Mouse (Mus musculus): Measurements from ENCODE around the gene Gpn1. TPM values are rescaled to one million over a fixed set of nuclear protein-coding genes. Genes with fewer than 3 reads are reported as not detected.

Gene Gpn1
- polyA plus RNA-seq, 1 experiment: 20.0 TPM

DNA sequence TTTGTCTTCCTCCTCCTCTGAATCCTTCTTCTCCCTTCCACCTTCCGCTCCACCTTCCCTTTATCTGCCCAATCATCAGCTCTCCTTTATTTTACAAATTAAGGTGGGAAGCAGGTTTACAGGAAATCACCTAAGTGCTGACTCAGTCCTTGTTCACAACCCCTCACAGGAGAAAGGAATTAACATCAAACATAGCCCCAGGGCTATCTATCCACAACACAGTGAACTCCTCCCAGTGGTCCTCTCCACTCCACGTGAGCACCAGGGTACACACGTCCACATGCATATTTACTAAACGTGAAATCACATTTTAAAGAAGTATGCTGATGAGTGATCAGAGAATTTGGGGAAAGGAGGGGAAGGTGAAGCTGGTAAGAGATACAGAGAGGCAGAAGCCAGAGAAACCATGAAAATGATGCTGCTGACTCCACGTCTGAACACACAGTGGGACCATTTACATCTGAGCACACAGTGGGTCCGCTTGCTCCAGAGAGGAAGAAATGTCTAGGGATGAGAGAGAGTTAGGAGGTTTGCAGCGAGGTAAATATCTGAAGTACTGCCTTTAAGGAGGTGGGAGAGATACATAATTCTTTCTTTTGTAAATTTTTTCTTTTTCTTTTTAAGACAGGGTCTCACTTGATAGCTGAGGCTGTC is 5.3 kb upstream of the Gpn1 start:
- Histone ChIP-seq H3K36me3 (ENCODE audit: control insufficient read depth, insufficient read depth) (no peaks in the 10 kb centered on the region), H3K79me3 (ENCODE audit: low read depth) (no peaks in the 10 kb centered on the region), H3ac (ENCODE audit: control insufficient read depth, insufficient read length, low read depth) (no peak overlapping the region), H3K79me2 (ENCODE audit: control insufficient read depth, insufficient read depth) (no peaks in the 10 kb centered on the region), H3K27me3 (ENCODE audit: control insufficient read depth, insufficient read depth, insufficient read length) (no peaks in the 10 kb centered on the region), H3K4me3 (ENCODE audit: insufficient read depth, poor library complexity, severe bottlenecking) (no peak overlapping the region)
- no peak for TF ChIP-seq FOSL1 (IDR thresholded peaks at IDR 0.05; ENCODE audit: insufficient read depth, low read length, poor library complexity, severe bottlenecking)
- no peak for TF ChIP-seq MAX (IDR thresholded peaks at IDR 0.05)
- TF ChIP-seq CEBPB (IDR thresholded peaks at IDR 0.05; ENCODE audit: low read depth): no peak
- no peak for TF ChIP-seq CTCF (IDR thresholded peaks at IDR 0.05; ENCODE audit: control insufficient read depth, insufficient read depth, insufficient read length)
- no peak for TF ChIP-seq MYOD1 (IDR thresholded peaks at IDR 0.05; ENCODE audit: control insufficient read depth, insufficient read length, low read depth)
- TF ChIP-seq USF1 (IDR thresholded peaks at IDR 0.05; ENCODE audit: low read depth): no peak
- no peak for TF ChIP-seq MYOG (IDR thresholded peaks at IDR 0.05; ENCODE audit: control insufficient read depth, extremely low read depth, insufficient read length)

GRCm38 (mm10) chr5:31492031-31492430 is 2.5 kb upstream of the Gpn1 start:
- no peak overlapping the region for H3K4me3 ChIP-seq (ENCODE audit: insufficient read depth, poor library complexity, severe bottlenecking)
- peaks cover 18% of the 10 kb centered on the region for H3K79me2 ChIP-seq (ENCODE audit: control insufficient read depth, insufficient read depth)
- peaks cover 6% of the 10 kb centered on the region for H3K36me3 ChIP-seq (ENCODE audit: control insufficient read depth, insufficient read depth)
- peaks cover 10% of the 10 kb centered on the region for H3K79me3 ChIP-seq (ENCODE audit: low read depth)
- no peak for TF ChIP-seq FOSL1 (IDR thresholded peaks at IDR 0.05; ENCODE audit: insufficient read depth, low read length, poor library complexity, severe bottlenecking)
- no peak for TF ChIP-seq CTCF (IDR thresholded peaks at IDR 0.05; ENCODE audit: control insufficient read depth, insufficient read depth, insufficient read length)
- no peak for TF ChIP-seq USF1 (IDR thresholded peaks at IDR 0.05; ENCODE audit: low read depth)
- TF ChIP-seq MAX (IDR thresholded peaks at IDR 0.05): no peak
- no peak for TF ChIP-seq MYOD1 (IDR thresholded peaks at IDR 0.05; ENCODE audit: control insufficient read depth, insufficient read length, low read depth)
- no peaks in the 10 kb centered on the region for H3K27me3 ChIP-seq (ENCODE audit: control insufficient read depth, insufficient read depth, insufficient read length)
- no peak overlapping the region for H3ac ChIP-seq (ENCODE audit: control insufficient read depth, insufficient read length, low read depth)

- no peaks in the 10 kb centered on the region for H3K27me3 ChIP-seq (ENCODE audit: control insufficient read depth, insufficient read depth, insufficient read length)
- no peak overlapping the region for H3ac ChIP-seq (ENCODE audit: control insufficient read depth, insufficient read length, low read depth)
- no peaks in the 10 kb centered on the region for H3K79me3 ChIP-seq (ENCODE audit: low read depth)
- no peaks in the 10 kb centered on the region for H3K79me2 ChIP-seq (ENCODE audit: control insufficient read depth, insufficient read depth)
- H3K4me3 ChIP-seq (ENCODE audit: insufficient read depth, poor library complexity, severe bottlenecking): no peak overlapping the region
- peaks cover 59% of the 10 kb centered on the region for H3K36me3 ChIP-seq (ENCODE audit: control insufficient read depth, insufficient read depth)
- TF ChIP-seq CEBPB (IDR thresholded peaks at IDR 0.05; ENCODE audit: low read depth) (no peak), CTCF (IDR thresholded peaks at IDR 0.05; ENCODE audit: control insufficient read depth, insufficient read depth, insufficient read length) (no peak), MYOG (IDR thresholded peaks at IDR 0.05; ENCODE audit: control insufficient read depth, extremely low read depth, insufficient read length) (no peak), MYOD1 (IDR thresholded peaks at IDR 0.05; ENCODE audit: control insufficient read depth, insufficient read length, low read depth) (no peak)
These were observed 10.3 kb downstream of the Gpn1 start for GRCm38 (mm10) chr5:31504843-31505242.

GRCm38 (mm10) chr5:31512481-31512880 is 17.9 kb downstream of the Gpn1 start:
- no peak overlapping the region for H3K4me3 ChIP-seq (ENCODE audit: insufficient read depth, poor library complexity, severe bottlenecking)
- peaks cover 54% of the 10 kb centered on the region for H3K36me3 ChIP-seq (ENCODE audit: control insufficient read depth, insufficient read depth)
- no peaks in the 10 kb centered on the region for H3K27me3 ChIP-seq (ENCODE audit: control insufficient read depth, insufficient read depth, insufficient read length)
- H3K79me2 ChIP-seq (ENCODE audit: control insufficient read depth, insufficient read depth): no peaks in the 10 kb centered on the region
- H3ac ChIP-seq (ENCODE audit: control insufficient read depth, insufficient read length, low read depth): no peak overlapping the region
- H3K79me3 ChIP-seq (ENCODE audit: low read depth): no peaks in the 10 kb centered on the region
- TF ChIP-seq FOSL1 (IDR thresholded peaks at IDR 0.05; ENCODE audit: insufficient read depth, low read length, poor library complexity, severe bottlenecking): no peak
- TF ChIP-seq CTCF (IDR thresholded peaks at IDR 0.05; ENCODE audit: control insufficient read depth, insufficient read depth, insufficient read length): no peak
- TF ChIP-seq CEBPB (IDR thresholded peaks at IDR 0.05; ENCODE audit: low read depth): no peak
- no peak for TF ChIP-seq MAX (IDR thresholded peaks at IDR 0.05)
- no peak for TF ChIP-seq USF1 (IDR thresholded peaks at IDR 0.05; ENCODE audit: low read depth)
- TF ChIP-seq MYOG (IDR thresholded peaks at IDR 0.05; ENCODE audit: control insufficient read depth, extremely low read depth, insufficient read length): no peak
- no peak for TF ChIP-seq MYOD1 (IDR thresholded peaks at IDR 0.05; ENCODE audit: control insufficient read depth, insufficient read length, low read depth)

GRCm38 (mm10) chr5:31520556-31520955 is 26.0 kb downstream of the Gpn1 start:
- Histone ChIP-seq H3K79me2 (ENCODE audit: control insufficient read depth, insufficient read depth) (peaks cover 8% of the 10 kb centered on the region), H3K27me3 (ENCODE audit: control insufficient read depth, insufficient read depth, insufficient read length) (no peaks in the 10 kb centered on the region), H3K79me3 (ENCODE audit: low read depth) (peaks cover 2% of the 10 kb centered on the region), H3K36me3 (ENCODE audit: control insufficient read depth, insufficient read depth) (peaks cover 21% of the 10 kb centered on the region), H3ac (ENCODE audit: control insufficient read depth, insufficient read length, low read depth) (no peak overlapping the region), H3K4me3 (ENCODE audit: insufficient read depth, poor library complexity, severe bottlenecking) (no peak overlapping the region)
- TF ChIP-seq MYOG (IDR thresholded peaks at IDR 0.05; ENCODE audit: control insufficient read depth, extremely low read depth, insufficient read length) (no peak), MYOD1 (IDR thresholded peaks at IDR 0.05; ENCODE audit: control insufficient read depth, insufficient read length, low read depth) (no peak), FOSL1 (IDR thresholded peaks at IDR 0.05; ENCODE audit: insufficient read depth, low read length, poor library complexity, severe bottlenecking) (no peak), CEBPB (IDR thresholded peaks at IDR 0.05; ENCODE audit: low read depth) (no peak), MAX (IDR thresholded peaks at IDR 0.05) (no peak), CTCF (IDR thresholded peaks at IDR 0.05; ENCODE audit: control insufficient read depth, insufficient read depth, insufficient read length) (no peak), USF1 (IDR thresholded peaks at IDR 0.05; ENCODE audit: low read depth) (no peak)
